Mouse (Mus musculus): ENCODE measurements around the gene Aco2. TPM values are rescaled to one million over a fixed set of nuclear protein-coding genes. Genes with fewer than 3 reads are reported as not detected.

Gene Aco2
- polyA plus RNA-seq, 1 experiment = 110 TPM

GRCm38 (mm10) chr15:81853081-81853480 lies 19.0 kb upstream of the Aco2 start:
- TF ChIP-seq GATA1 (IDR thresholded peaks at IDR 0.05; ENCODE audit: borderline replicate concordance, low read length) (no peak), FLI1 (IDR thresholded peaks at IDR 0.05; ENCODE audit: low read length) (no peak)
- H3K27me3 ChIP-seq (replicated peaks) = no peaks in the 10 kb centered on the region
- peaks cover 66% of the 10 kb centered on the region for H3K36me3 ChIP-seq (replicated peaks; ENCODE audit: low read length)
- no peaks in the 10 kb centered on the region for H3K9me3 ChIP-seq
- no peak overlapping the region for H3K4me3 ChIP-seq (replicated peaks)
- H3K4me1 ChIP-seq = peaks cover 70% of the 10 kb centered on the region

DNA sequence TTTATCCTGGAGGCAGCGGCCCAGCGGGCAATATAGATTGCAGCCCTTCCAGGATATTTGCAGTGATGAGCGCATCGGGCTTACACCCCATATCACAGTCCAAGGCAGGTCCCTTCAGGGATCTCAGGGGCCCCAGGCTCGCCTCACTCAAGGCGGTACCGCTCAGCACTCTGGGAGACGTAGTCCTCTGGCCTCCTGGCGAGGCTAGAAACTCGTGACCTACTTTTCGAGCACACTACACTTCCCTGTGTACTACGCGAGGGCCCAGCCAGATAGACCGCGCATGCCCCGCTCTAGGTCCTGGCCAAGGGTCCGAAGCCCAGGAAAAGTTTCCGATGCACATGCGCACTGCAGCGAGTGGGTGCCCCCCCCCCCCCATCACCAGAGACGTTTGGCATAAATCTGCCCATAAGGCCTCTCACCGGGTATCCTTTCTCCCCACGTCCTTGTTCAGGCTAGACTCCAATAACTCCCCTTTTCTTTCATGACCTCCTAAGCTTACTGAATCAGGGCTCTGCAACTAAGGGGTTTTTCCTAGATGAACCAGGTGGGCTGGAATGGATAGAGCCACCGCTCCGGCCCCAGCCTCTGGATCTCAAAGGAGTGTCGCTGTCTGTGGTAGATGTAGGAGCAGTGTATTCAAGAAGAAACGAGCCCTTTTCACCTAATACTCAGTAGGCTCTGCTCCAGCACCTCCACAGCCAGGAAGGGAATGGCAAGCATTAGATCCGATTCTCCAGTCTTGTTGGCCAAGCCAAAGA lies 15.9 kb upstream of the Aco2 start:
- TF ChIP-seq GATA1 (IDR thresholded peaks at IDR 0.05; ENCODE audit: borderline replicate concordance, low read length) (no peak), FLI1 (IDR thresholded peaks at IDR 0.05; ENCODE audit: low read length) (no peak)
- H3K4me3 ChIP-seq (replicated peaks) = peak overlapping the region; percentile 100
- H3K4me1 ChIP-seq = peaks cover 65% of the 10 kb centered on the region
- no peaks in the 10 kb centered on the region for H3K27me3 ChIP-seq (replicated peaks)
- peaks cover 37% of the 10 kb centered on the region for H3K36me3 ChIP-seq (replicated peaks; ENCODE audit: low read length)
- no peaks in the 10 kb centered on the region for H3K9me3 ChIP-seq

DNA sequence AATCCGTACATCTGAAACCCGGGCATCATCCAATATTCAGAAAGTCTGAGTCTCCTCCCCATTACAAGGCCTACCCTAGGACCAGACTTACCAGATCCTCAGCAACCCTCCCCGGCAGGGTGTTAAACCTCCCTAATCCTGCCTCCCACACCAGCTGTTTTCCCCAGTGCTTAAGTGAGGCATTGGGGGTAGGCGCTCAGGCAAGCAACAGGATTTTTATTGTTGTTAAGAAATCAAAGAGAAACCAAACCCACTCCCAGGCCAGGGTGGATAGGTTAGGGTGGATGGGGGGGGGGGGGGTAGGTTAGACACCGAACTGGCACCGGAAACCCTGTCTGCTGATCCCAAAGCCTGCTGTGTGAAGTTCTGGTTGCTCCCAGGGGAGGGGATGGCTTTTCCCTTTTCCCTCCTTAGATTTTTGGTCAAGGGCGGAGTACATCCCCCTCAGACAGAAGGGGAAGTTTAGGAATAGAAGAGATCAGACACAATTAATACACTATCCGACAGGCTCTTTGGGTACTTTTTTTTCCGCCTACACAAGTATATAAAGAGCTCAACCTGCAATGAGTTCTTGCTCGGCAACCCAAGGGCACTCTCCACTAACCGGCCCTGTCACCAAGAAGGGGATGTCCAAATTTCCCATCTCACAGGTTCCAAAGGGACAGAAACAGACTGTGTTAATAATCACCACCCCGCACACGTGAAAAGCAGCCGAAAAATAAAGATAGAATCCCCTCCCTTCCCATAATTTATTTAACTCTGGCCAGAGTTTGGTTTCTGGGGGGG lies 15.0 kb upstream of the Aco2 start:
- TF ChIP-seq FLI1 (IDR thresholded peaks at IDR 0.05; ENCODE audit: low read length) = no peak
- no peak for TF ChIP-seq GATA1 (IDR thresholded peaks at IDR 0.05; ENCODE audit: borderline replicate concordance, low read length)
- peaks cover 28% of the 10 kb centered on the region for H3K36me3 ChIP-seq (replicated peaks; ENCODE audit: low read length)
- H3K4me1 ChIP-seq = peaks cover 58% of the 10 kb centered on the region
- H3K4me3 ChIP-seq (replicated peaks) = peak overlapping the region; percentile 100
- no peaks in the 10 kb centered on the region for H3K27me3 ChIP-seq (replicated peaks)
- H3K9me3 ChIP-seq = no peaks in the 10 kb centered on the region

- no peaks in the 10 kb centered on the region for H3K27me3 ChIP-seq (replicated peaks)
- TF ChIP-seq GATA1 (IDR thresholded peaks at IDR 0.05; ENCODE audit: borderline replicate concordance, low read length) (no peak), FLI1 (IDR thresholded peaks at IDR 0.05; ENCODE audit: low read length) (0 out of 2 replicates have a peak, but pooled peaks have one; percentile 6)
Measured at GRCm38 (mm10) chr15:81857724-81858116, 14.4 kb upstream of the Aco2 start.

DNA sequence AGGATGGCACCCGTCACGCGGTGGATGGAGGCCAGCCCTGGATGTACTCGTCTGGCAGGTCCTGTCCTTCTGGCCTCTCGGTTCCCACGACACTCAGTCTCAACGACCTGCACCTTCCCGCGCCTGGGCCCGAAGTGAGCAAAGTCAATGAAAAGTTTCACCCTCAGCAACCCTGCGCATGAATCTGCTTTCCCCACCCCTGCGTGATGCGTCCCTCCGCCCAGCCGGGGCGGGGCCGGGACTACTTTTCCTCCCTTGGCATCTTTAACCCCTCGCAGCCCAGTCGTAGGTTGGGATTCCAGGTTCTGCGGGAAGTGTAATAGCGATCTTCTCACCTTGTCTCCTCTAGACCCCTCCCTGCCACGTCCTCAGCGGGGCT lies 14.0 kb upstream of the Aco2 start:
- H3K9me3 ChIP-seq = no peaks in the 10 kb centered on the region
- TF ChIP-seq GATA1 (IDR thresholded peaks at IDR 0.05; ENCODE audit: borderline replicate concordance, low read length) (no peak), FLI1 (IDR thresholded peaks at IDR 0.05; ENCODE audit: low read length) (no peak)
- peaks cover 48% of the 10 kb centered on the region for H3K4me1 ChIP-seq
- peak overlapping the region; percentile 100 for H3K4me3 ChIP-seq (replicated peaks)
- peaks cover 18% of the 10 kb centered on the region for H3K36me3 ChIP-seq (replicated peaks; ENCODE audit: low read length)
- no peaks in the 10 kb centered on the region for H3K27me3 ChIP-seq (replicated peaks)

More at GRCm38 (mm10) chr15:81857724-81858116, 14.4 kb upstream of the Aco2 start:
- H3K36me3 ChIP-seq (replicated peaks; ENCODE audit: low read length) = peaks cover 22% of the 10 kb centered on the region
- H3K9me3 ChIP-seq = no peaks in the 10 kb centered on the region
- H3K4me1 ChIP-seq = peaks cover 52% of the 10 kb centered on the region
- peak overlapping the region; percentile 100 for H3K4me3 ChIP-seq (replicated peaks)

DNA sequence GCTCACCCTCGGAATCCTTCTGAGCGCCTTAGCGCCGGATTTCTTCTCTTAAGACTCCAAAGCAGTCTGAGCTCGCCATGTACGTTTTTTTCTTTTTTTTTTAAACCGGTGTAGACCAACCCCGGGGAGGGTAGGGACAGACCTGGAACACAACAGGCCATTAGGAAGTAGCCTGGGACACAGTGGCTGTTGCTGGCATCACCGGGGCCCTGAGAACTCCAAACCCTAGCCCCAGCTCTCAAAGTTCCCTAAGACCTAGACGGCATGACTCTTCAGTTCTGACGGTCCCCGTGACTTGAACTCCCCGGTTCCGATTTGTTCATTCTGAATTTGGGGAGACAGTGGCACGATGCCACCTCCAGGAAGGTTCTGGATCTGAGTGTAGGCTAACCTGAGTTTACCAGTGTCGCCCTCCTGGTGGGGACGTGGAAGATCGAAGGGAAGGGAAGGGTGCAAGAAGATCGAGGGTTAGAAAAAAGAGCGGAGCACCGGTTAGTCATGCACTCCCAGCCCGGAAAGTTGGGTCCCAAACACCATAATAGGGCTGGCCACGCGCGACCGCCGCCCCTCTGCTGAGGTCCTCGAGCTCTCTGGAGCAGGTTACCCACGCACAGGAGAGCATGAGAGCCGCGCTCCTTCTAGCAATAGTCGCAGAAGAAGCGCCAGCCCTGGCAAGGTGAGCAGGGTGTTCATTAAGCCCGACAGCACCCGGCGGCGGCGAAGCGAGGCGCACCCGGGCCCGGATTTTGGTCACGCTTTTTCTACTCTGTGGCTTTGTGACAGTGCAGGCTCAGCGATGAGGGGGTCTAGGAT lies 13.4 kb upstream of the Aco2 start, which contains the start of gene Tob2:
Gene Tob2, minus strand, starts transcription at position 280 of the 813 bp plus-strand sequence.
- Histone ChIP-seq H3K27me3 (replicated peaks) (no peaks in the 10 kb centered on the region), H3K9me3 (no peaks in the 10 kb centered on the region), H3K36me3 (replicated peaks; ENCODE audit: low read length) (peaks cover 17% of the 10 kb centered on the region), H3K4me1 (peaks cover 44% of the 10 kb centered on the region), H3K4me3 (replicated peaks) (peak within 1 kb of the TSS; percentile 100)
- TF ChIP-seq GATA1 (IDR thresholded peaks at IDR 0.05; ENCODE audit: borderline replicate concordance, low read length) = no peak
- no peak for TF ChIP-seq FLI1 (IDR thresholded peaks at IDR 0.05; ENCODE audit: low read length)

GRCm38 (mm10) chr15:81859330-81860255 lies 12.5 kb upstream of the Aco2 start:
- no peak for TF ChIP-seq GATA1 (IDR thresholded peaks at IDR 0.05; ENCODE audit: borderline replicate concordance, low read length)
- TF ChIP-seq FLI1 (IDR thresholded peaks at IDR 0.05; ENCODE audit: low read length) = no peak
- peak overlapping the region; percentile 100 for H3K4me3 ChIP-seq (replicated peaks)
- H3K36me3 ChIP-seq (replicated peaks; ENCODE audit: low read length) = peaks cover 19% of the 10 kb centered on the region
- H3K4me1 ChIP-seq = peaks cover 42% of the 10 kb centered on the region
- H3K9me3 ChIP-seq = no peaks in the 10 kb centered on the region
- H3K27me3 ChIP-seq (replicated peaks) = no peaks in the 10 kb centered on the region

DNA sequence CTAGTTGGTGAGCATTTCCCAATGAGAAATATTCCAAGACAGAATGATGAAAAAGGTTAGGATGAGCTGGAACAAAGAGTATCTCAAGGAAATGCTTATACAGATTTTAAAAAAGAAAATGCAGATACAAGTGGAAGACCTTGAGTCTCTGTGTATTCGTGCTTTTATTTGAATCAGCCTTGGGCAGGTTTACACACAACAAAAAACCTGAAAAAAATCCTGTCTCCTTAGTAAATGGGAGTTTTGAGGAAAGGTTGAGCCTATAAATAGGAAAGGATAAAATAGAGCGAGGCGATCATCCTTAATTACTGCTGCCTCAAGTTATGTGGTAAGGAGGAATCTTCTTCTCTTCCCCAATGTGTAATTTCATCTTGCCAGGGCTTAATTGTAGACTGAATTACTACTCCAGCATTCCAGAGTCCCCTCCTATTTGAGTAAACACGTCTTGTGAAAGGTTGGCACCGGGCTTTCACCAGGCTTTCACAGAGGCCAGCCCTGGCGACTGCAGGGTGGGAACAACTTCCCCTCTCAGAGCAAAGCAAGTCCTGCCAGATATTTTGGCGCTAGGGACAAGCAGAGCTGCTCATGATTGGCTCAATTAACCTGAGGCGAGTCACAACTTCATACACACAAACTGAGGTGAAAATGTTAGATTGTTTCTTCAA lies 11.5 kb upstream of the Aco2 start:
- Histone ChIP-seq H3K27me3 (replicated peaks) (no peaks in the 10 kb centered on the region), H3K36me3 (replicated peaks; ENCODE audit: low read length) (peaks cover 22% of the 10 kb centered on the region), H3K4me1 (peaks cover 32% of the 10 kb centered on the region), H3K4me3 (replicated peaks) (no peak overlapping the region), H3K9me3 (no peaks in the 10 kb centered on the region)
- no peak for TF ChIP-seq GATA1 (IDR thresholded peaks at IDR 0.05; ENCODE audit: borderline replicate concordance, low read length)
- no peak for TF ChIP-seq FLI1 (IDR thresholded peaks at IDR 0.05; ENCODE audit: low read length)

Measured in megakaryocyte, embryonic 14.5 days (primary cell).